Mouse (Mus musculus) layer of hippocampus, adult 18-20 months (tissue): Measurements from ENCODE around the gene Abhd17c. TPM values are rescaled to one million over a fixed set of nuclear protein-coding genes. Genes with fewer than 3 reads are reported as not detected.

ENCODE experiments used
- DNase-seq, 2 experiments: peaks; one replicate each; pipeline ENCODE4 v3.0.0; 2022; ENCODE audit warnings: low spot score in 2 of 2
- total RNA-seq, 2 experiments: library from RNA; stranded (reverse); gene quantifications; 2 replicates each; pipeline ENCODE4 v1.2.3; 2021

Abhd17c gene
- total RNA-seq, 2 experiments from 2014 or later: 56.1 to 56.3 TPM

DNA sequence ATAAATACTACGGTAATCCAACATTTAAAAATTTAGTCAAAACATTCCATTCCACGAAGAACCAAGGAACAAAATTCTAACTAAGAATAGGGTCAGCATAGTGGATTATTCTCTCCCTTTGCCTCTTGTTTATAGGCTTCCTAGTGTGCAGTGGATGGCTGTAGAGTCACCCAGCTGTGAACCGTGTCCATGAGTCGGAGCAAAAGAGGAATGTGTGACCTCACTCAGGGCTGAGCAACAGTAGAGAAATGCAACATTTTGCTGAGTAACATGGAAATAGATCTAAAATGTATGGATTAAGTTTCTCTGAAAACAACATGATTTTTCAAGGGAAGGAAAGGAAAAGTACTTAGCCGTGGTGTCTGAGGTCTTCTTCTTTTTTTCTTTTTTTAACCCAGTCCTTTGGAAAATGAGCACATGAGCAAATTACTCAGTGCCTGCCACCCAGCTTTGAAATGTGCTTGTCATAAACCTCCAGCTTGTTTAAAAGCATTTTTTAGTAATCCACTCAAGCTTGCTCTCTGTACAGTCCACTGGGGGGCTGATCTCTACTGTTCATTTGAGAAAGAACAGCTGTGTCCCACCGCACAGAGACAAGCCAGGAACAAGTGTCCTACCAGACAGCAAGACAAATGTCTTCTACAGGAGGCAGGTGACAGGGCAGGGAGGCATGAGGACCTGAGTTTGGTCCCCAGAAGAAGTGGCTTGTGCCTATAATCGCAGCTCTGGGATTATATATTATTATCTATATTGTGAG is 74.3 kb downstream of the Abhd17c start:
- no peak for DNase-seq

DNA sequence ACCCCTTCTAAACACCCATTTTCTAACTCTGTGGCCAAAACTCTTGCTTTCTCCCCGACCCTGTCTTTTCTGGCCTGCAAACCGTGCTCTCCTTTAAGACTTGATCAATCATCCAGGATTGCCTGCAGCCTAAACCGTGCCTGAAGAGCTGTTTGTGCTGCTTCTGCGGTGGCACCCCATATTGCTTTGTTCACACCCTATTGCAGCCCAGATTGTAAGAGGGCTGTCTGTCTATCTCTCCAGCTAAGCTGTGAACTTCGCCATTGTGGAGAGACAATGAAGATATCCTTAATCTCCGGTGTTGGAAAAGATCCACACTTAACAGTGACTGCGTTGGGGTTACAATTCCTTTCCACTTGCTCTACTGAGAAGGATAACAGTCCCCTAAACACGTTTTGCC is 77.4 kb downstream of the Abhd17c start:
- peak in 1 of 2 experiments; percentile 51 for DNase-seq

DNA sequence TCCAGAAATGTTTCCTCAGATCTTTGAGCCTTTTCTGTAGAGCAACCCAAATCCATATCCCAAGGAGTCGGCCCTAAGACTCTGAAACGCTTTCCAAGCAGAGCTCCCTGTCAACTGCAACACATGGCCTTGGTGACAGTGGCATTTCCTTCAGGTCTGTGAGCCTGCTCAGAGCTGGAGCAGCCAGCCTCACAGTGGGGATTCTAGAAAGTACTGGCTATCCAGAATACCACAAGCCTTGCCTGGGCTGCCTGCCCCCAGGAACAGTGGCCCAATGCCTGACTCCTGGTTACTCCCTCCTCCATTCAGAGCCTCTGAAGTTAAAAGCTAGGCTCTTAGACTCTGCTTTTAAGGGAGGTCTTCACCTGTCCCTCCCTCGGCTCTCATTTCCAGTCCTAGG is 77.8 kb downstream of the Abhd17c start:
- DNase-seq: no peak

DNA sequence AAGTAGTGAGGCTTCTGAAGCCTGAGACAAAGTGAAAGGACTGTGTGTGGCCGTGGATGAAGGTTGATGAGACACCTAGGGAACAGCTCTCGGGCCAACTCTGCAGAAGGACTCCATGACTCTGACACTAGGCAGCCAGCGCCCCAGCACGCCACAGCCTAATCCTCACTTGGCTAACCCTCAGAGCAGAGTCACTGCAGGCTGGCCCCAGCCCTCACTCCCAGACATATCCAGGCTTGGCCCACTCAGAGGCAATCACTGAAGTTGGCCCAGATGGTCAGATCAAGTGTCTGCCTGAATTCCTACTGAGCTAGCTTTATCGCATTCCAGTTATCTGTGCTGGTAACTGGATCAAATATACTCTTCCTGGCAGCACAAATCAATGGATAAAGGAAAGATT is 82.8 kb downstream of the Abhd17c start:
- no peak for DNase-seq

DNA sequence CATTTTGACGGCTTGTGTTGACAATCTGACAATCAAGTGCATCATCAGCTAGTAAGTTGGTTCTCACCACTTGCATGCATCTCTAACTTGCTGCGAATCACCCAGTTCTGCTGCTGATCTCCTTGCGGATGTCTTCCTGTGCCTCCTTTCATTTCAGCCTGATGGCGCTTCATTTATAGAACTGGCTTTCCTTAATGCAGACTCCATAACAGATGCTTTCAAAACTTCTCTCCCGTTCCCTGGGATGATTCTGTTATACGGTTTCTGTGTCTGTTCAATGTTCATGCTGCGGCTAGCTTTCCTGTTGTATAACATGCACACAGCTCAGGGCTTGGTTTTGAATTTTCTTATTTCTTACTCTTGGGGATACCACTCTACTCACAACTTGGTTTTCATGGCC is 91.9 kb downstream of the Abhd17c start:
- DNase-seq: peak in 1 of 2 experiments; percentile 39

Other genes starting within 250 kb of the Abhd17c start
- gene Cemip, start 65.4 kb downstream of the Abhd17c start, total RNA-seq: 10 to 100 TPM; 18.3 to 19.5 TPM